Mouse (Mus musculus) cerebellum, adult 2 months (tissue): ENCODE data around the gene Nr1h4.

Experiments used
- CTCF ChIP-seq: fragments of 200-500 bp; IDR thresholded peaks from 2 replicates; pipeline ENCODE4 v1.5.1; 2011; ENCODE audit warnings: low read depth, mild to moderate bottlenecking, control low read depth, low read length, moderate library complexity, borderline replicate concordance; ENCODE audit not compliant: insufficient read depth
- POLR2A ChIP-seq: fragments of 200-500 bp; IDR thresholded peaks from 2 replicates; pipeline ENCODE4 v1.6.1; 2011; ENCODE audit warnings: low read length, control low read depth, borderline replicate concordance; ENCODE audit not compliant: insufficient read depth

DNA sequence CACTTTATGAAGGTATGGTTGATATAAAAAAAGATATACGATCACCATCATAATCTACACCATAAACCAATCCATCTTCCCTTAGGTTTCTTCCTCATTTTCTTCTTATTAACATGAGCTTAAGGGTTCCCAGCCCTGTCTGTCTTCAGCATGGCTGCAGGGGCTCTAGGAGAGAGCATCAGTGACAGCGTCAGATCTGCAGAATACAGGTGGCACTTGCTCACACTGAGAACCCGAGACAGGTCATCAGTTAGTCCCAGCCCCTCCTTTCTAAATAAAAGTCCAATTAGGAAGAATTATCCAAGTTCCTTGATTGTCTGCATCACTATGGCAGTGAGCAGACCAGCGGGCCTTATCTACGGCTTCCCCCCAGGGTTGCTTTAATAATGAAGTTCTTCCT lies 934 bp downstream of the Nr1h4 start:
- TF ChIP-seq CTCF, result no peak
- no peak for TF ChIP-seq POLR2A
